Mouse (Mus musculus): ENCODE data around the gene Ms4a18. TPM values are rescaled to one million over a fixed set of nuclear protein-coding genes. Genes with fewer than 3 reads are reported as not detected.

Ms4a18 gene
- polyA plus RNA-seq, 1 experiment, result not detected

- no peak for TF ChIP-seq POLR2A (IDR thresholded peaks at IDR 0.05; ENCODE audit: borderline replicate concordance, extremely low read depth, insufficient read depth, insufficient read length, poor library complexity, severe bottlenecking)
- no peak for TF ChIP-seq CTCF (IDR thresholded peaks at IDR 0.05; ENCODE audit: borderline replicate concordance, extremely low read depth, insufficient read depth, insufficient read length)
- DNase-seq (ENCODE audit: low read depth), result no peak
Measured at GRCm38 (mm10) chr19:10980210-10980609, 37.6 kb downstream of the Ms4a18 start.

GRCm38 (mm10) chr19:10979184-10980168 is 38.4 kb downstream of the Ms4a18 start:
- peak; percentile 66 for DNase-seq (ENCODE audit: low read depth)
- peak; percentile 76 for TF ChIP-seq CTCF (IDR thresholded peaks at IDR 0.05; ENCODE audit: borderline replicate concordance, extremely low read depth, insufficient read depth, insufficient read length)
- no peak for TF ChIP-seq POLR2A (IDR thresholded peaks at IDR 0.05; ENCODE audit: borderline replicate concordance, extremely low read depth, insufficient read depth, insufficient read length, poor library complexity, severe bottlenecking)

- DNase-seq (ENCODE audit: low read depth), result peak; percentile 2
- TF ChIP-seq POLR2A (IDR thresholded peaks at IDR 0.05; ENCODE audit: borderline replicate concordance, extremely low read depth, insufficient read depth, insufficient read length, poor library complexity, severe bottlenecking) (no peak), CTCF (IDR thresholded peaks at IDR 0.05; ENCODE audit: borderline replicate concordance, extremely low read depth, insufficient read depth, insufficient read length) (peak; percentile 33; the same call in 1 of the 2 replicates)
Measured at GRCm38 (mm10) chr19:10976318-10976717, 41.5 kb downstream of the Ms4a18 start.

GRCm38 (mm10) chr19:10975187-10975586 is 42.6 kb downstream of the Ms4a18 start:
- no peak for DNase-seq (ENCODE audit: low read depth)
- no peak for TF ChIP-seq CTCF (IDR thresholded peaks at IDR 0.05; ENCODE audit: borderline replicate concordance, extremely low read depth, insufficient read depth, insufficient read length)
- TF ChIP-seq POLR2A (IDR thresholded peaks at IDR 0.05; ENCODE audit: borderline replicate concordance, extremely low read depth, insufficient read depth, insufficient read length, poor library complexity, severe bottlenecking), result no peak

GRCm38 (mm10) chr19:10974238-10974865 is 43.5 kb downstream of the Ms4a18 start, which contains the start of gene Ms4a10:
TSS of gene Ms4a10 (minus strand) at chr19:10974670.
- TF ChIP-seq CTCF (IDR thresholded peaks at IDR 0.05; ENCODE audit: borderline replicate concordance, extremely low read depth, insufficient read depth, insufficient read length), result no peak
- no peak for TF ChIP-seq POLR2A (IDR thresholded peaks at IDR 0.05; ENCODE audit: borderline replicate concordance, extremely low read depth, insufficient read depth, insufficient read length, poor library complexity, severe bottlenecking)
- no peak for DNase-seq (ENCODE audit: low read depth)

GRCm38 (mm10) chr19:10973187-10973586 is 44.6 kb downstream of the Ms4a18 start:
- no peak for TF ChIP-seq POLR2A (IDR thresholded peaks at IDR 0.05; ENCODE audit: borderline replicate concordance, extremely low read depth, insufficient read depth, insufficient read length, poor library complexity, severe bottlenecking)
- no peak for TF ChIP-seq CTCF (IDR thresholded peaks at IDR 0.05; ENCODE audit: borderline replicate concordance, extremely low read depth, insufficient read depth, insufficient read length)
- no peak for DNase-seq (ENCODE audit: low read depth)

- no peak for DNase-seq (ENCODE audit: low read depth)
Measured at GRCm38 (mm10) chr19:10972660-10973059, 45.2 kb downstream of the Ms4a18 start.

GRCm38 (mm10) chr19:10970457-10970856 is 47.4 kb downstream of the Ms4a18 start:
- DNase-seq (ENCODE audit: low read depth), result no peak
- TF ChIP-seq CTCF (IDR thresholded peaks at IDR 0.05; ENCODE audit: borderline replicate concordance, extremely low read depth, insufficient read depth, insufficient read length) (no peak), POLR2A (IDR thresholded peaks at IDR 0.05; ENCODE audit: borderline replicate concordance, extremely low read depth, insufficient read depth, insufficient read length, poor library complexity, severe bottlenecking) (no peak)

More at GRCm38 (mm10) chr19:10972660-10973059, 45.2 kb downstream of the Ms4a18 start:
- no peak for TF ChIP-seq CTCF (IDR thresholded peaks at IDR 0.05; ENCODE audit: borderline replicate concordance, extremely low read depth, insufficient read depth, insufficient read length)
- no peak for TF ChIP-seq POLR2A (IDR thresholded peaks at IDR 0.05; ENCODE audit: borderline replicate concordance, extremely low read depth, insufficient read depth, insufficient read length, poor library complexity, severe bottlenecking)

GRCm38 (mm10) chr19:10968578-10968977 is 49.3 kb downstream of the Ms4a18 start:
- no peak for DNase-seq (ENCODE audit: low read depth)
- TF ChIP-seq POLR2A (IDR thresholded peaks at IDR 0.05; ENCODE audit: borderline replicate concordance, extremely low read depth, insufficient read depth, insufficient read length, poor library complexity, severe bottlenecking), result no peak
- TF ChIP-seq CTCF (IDR thresholded peaks at IDR 0.05; ENCODE audit: borderline replicate concordance, extremely low read depth, insufficient read depth, insufficient read length), result no peak

GRCm38 (mm10) chr19:10965721-10966120 is 52.1 kb downstream of the Ms4a18 start:
- no peak for TF ChIP-seq POLR2A (IDR thresholded peaks at IDR 0.05; ENCODE audit: borderline replicate concordance, extremely low read depth, insufficient read depth, insufficient read length, poor library complexity, severe bottlenecking)
- TF ChIP-seq CTCF (IDR thresholded peaks at IDR 0.05; ENCODE audit: borderline replicate concordance, extremely low read depth, insufficient read depth, insufficient read length), result no peak
- DNase-seq (ENCODE audit: low read depth), result no peak

GRCm38 (mm10) chr19:10959978-10960346 is 57.9 kb downstream of the Ms4a18 start:
- no peak for DNase-seq (ENCODE audit: low read depth)
- TF ChIP-seq CTCF (IDR thresholded peaks at IDR 0.05; ENCODE audit: borderline replicate concordance, extremely low read depth, insufficient read depth, insufficient read length) (no peak), POLR2A (IDR thresholded peaks at IDR 0.05; ENCODE audit: borderline replicate concordance, extremely low read depth, insufficient read depth, insufficient read length, poor library complexity, severe bottlenecking) (no peak)
